Mouse (Mus musculus) spleen, postnatal 36 days (tissue): Measurements from ENCODE around the gene Rexo5.

Experiments
- DNase-seq, 2 experiments: peaks; one replicate each; pipeline ENCODE4 v3.0.0; 2022; ENCODE audit warnings: low spot score in 2 of 2, mixed read lengths in 1 of 2

Gene Rexo5

GRCm38 (mm10) chr7:119887887-119888286 is 94.1 kb downstream of the Rexo5 start:
- no peak for DNase-seq

GRCm38 (mm10) chr7:119892198-119892597 is 98.4 kb downstream of the Rexo5 start:
- DNase-seq, result no peak

DNA sequence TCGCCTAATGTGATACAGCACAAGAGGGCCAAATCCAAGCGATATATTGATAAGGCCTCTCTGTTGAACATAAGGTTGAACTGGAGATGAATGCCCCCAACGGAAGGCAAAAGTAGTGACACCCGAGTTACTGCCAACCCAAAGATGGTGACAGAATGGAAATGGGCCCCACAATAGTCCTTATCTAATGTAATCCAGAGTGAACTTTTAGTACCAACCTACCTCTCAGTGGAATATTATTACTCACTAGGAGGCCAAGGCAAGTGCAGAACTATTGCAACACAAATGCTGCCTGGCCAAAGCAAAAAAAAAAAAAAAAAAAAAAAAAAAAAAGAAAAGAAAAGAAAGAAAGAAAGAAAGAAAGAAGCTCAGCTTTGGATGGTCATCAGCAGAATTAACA is 98.9 kb downstream of the Rexo5 start:
- DNase-seq, result no peak

GRCm38 (mm10) chr7:119894818-119895544 is 101.2 kb downstream of the Rexo5 start:
- DNase-seq, result peak in 1 of 2 experiments; percentile 4

GRCm38 (mm10) chr7:119895639-119896512 is 102.1 kb downstream of the Rexo5 start, which contains the start of the genes Lyrm1 and Dcun1d3:
TSS of gene Lyrm1 (plus strand) at chr7:119895861.
TSS of gene Dcun1d3 (minus strand) at chr7:119896298.
- DNase-seq, result peak; percentile 95

DNA sequence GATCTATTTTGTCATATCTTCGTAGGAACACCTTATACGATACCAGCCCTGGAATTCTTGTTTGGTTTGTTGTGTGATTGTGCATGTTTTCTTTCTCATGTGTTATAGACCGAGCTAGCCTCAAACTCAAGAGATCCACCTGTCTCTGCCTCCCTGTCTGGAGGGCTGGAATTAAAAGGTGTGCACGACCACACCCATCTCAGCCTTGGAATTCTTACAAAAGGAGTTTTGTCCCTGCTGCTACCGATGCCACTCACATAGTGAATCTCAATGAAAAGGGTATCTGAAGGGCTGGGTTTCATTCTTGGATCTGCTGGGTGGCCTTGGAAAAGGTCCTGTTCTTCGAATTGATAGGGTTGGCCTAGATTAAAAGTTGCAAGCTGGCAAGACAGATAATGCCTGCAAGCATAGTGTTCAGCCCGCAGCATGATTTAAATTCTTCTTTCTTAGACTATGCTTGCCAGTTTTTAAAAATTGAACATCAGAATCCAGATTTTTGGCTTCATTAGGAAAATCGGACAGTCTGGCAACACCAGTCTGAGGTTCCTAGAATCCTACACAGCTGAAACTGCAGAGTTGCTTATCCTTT is 103.8 kb downstream of the Rexo5 start:
- DNase-seq, result no peak

- no peak for DNase-seq
Measured at GRCm38 (mm10) chr7:119898247-119898856, 104.5 kb downstream of the Rexo5 start.
